Mouse (Mus musculus) heart, embryonic 10.5 days (tissue): ENCODE data around the gene Mdm2. TPM values are rescaled to one million over a fixed set of nuclear protein-coding genes. Genes with fewer than 3 reads are reported as not detected.
A peak's percentile ranks its signal among the peaks of the same experiment; 100 is the strongest.
"Not testable (repeated sequence)": the region's sequence is repeated elsewhere in the genome, so short reads cannot be mapped to it uniquely, and the experiment has no call there.

ENCODE experiments used
- DNase-seq: peaks from one replicate; pipeline ENCODE4 v3.0.0-alpha.2; 2017; ENCODE audit warnings: low spot score
- H3K27ac ChIP-seq: fragments of 300-500 bp; sonication (generic); 2 replicates; pipeline ENCODE4 v1.5.1; 2016; ENCODE audit warnings: mild to moderate bottlenecking
- H3K27me3 ChIP-seq: fragments of 300-500 bp; sonication (generic); 2 replicates; pipeline ENCODE4 v1.6.1; 2016; ENCODE audit warnings: mild to moderate bottlenecking; ENCODE audit not compliant: poor library complexity, insufficient read depth, severe bottlenecking
- H3K36me3 ChIP-seq: fragments of 300-500 bp; sonication (generic); 2 replicates; pipeline ENCODE4 v1.6.1; 2016; ENCODE audit warnings: mild to moderate bottlenecking, moderate library complexity
- H3K4me1 ChIP-seq: fragments of 300-500 bp; sonication (generic); 2 replicates; pipeline ENCODE4 v1.6.1; 2016; ENCODE audit warnings: mild to moderate bottlenecking
- H3K4me3 ChIP-seq: fragments of 300-500 bp; sonication (generic); 2 replicates; pipeline ENCODE4 v1.5.1; 2016; ENCODE audit warnings: mild to moderate bottlenecking, moderate library complexity
- H3K9me3 ChIP-seq: fragments of 300-500 bp; sonication (generic); 2 replicates; pipeline ENCODE4 v1.6.1; 2016; ENCODE audit warnings: mild to moderate bottlenecking, moderate library complexity
- WGBS: fragments of 180-500 bp; shearing (Covaris S2); methylation state at CpG from one replicate; pipeline ENCODE4 v1.1.7; 2016; 5-methylcytosine and 5-hydroxymethylcytosine counted together
- polyA plus RNA-seq: library from polyadenylated mRNA; unstranded; fragments of >200 nt; fragmentation: Nextera tagmentation; extraction: Ambion mirVana; gene quantifications from 2 replicates; pipeline ENCODE4 v1.2.1, GENCODE M21; 2016

Mdm2 gene
- polyA plus RNA-seq, 1 experiment from 2014 or later: 56.4 TPM

- no peak overlapping the region for H3K4me3 ChIP-seq
- H3K36me3 ChIP-seq: peaks cover 84% of the 10 kb centered on the region
- WGBS: 97% methylated on average over 5 of the region's 5 CpGs
Observed at GRCm38 (mm10) chr10:117752851-117753647, 42.5 kb upstream of the Mdm2 start.

DNA sequence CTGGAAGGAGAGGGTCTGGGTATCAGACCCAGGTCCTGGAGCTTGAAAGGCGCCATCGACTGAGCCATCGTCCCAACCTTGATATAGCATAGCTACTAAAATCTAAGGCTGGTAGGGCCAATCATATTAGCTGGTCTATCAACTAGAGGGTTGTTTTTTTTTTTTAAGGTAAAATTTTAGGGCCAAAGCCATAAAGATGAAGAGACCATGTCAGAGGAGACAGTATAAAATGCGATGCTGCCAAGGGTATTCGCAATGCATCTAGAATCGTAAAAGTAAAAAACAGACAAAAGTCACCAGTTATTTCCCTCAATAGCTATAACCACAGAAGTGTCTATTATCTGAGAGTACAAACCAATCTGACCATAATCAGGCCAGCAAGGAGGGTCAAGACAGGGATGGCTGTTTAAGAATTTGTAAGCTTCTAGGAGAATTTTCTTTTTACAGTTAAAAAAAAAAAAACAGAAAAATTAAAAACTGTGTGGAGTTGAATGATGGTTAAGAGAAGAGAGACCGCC, 41.8 kb upstream of the Mdm2 start:
- 96% methylated on average over 7 of the region's 7 CpGs for WGBS
- no peaks in the 10 kb centered on the region for H3K9me3 ChIP-seq
- H3K36me3 ChIP-seq: peaks cover 77% of the 10 kb centered on the region
- peaks cover 2% of the 10 kb centered on the region; the same call in 1 of the 2 replicates for H3K4me1 ChIP-seq
- H3K27ac ChIP-seq: no peak overlapping the region
- no peaks in the 10 kb centered on the region for H3K27me3 ChIP-seq
- no peak for DNase-seq
- no peak overlapping the region for H3K4me3 ChIP-seq

More at GRCm38 (mm10) chr10:117752851-117753647, 42.5 kb upstream of the Mdm2 start:
- DNase-seq: no peak
- H3K9me3 ChIP-seq: no peaks in the 10 kb centered on the region
- peaks cover 2% of the 10 kb centered on the region; the same call in 1 of the 2 replicates for H3K4me1 ChIP-seq
- H3K27me3 ChIP-seq: no peaks in the 10 kb centered on the region
- no peak overlapping the region for H3K27ac ChIP-seq

- H3K4me1 ChIP-seq: peaks cover 2% of the 10 kb centered on the region; the same call in 1 of the 2 replicates
- DNase-seq: no peak
- WGBS: 92% methylated on average over 6 of the region's 6 CpGs
- H3K27ac ChIP-seq: no peak overlapping the region
- H3K4me3 ChIP-seq: no peak overlapping the region
- H3K27me3 ChIP-seq: no peaks in the 10 kb centered on the region
- no peaks in the 10 kb centered on the region for H3K9me3 ChIP-seq
- peaks cover 71% of the 10 kb centered on the region for H3K36me3 ChIP-seq
Observed at GRCm38 (mm10) chr10:117751744-117752143, 41.2 kb upstream of the Mdm2 start.

DNA sequence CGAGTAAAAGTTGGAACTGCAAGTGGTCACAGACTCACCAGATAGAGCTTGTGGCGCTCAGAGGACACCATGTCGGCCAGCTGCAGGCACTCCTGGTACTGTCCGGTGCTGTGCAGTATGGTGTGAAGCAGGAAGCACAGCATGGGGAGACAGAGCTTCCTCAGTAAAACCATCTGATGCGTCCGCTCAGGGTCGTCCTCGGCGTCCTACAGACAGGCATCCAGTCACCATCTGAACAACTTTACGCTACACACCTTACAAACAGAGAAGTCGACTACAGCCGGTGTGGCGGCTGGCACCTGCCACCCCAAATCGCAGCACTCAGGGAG, 40.7 kb upstream of the Mdm2 start:
- 95% methylated on average over 14 of the region's 14 CpGs for WGBS
- H3K27ac ChIP-seq: no peak overlapping the region
- peaks cover 66% of the 10 kb centered on the region for H3K36me3 ChIP-seq

GRCm38 (mm10) chr10:117750529-117751281, 40.1 kb upstream of the Mdm2 start:
- DNase-seq: no peak
- Histone ChIP-seq H3K4me3 (no peak overlapping the region), H3K27ac (no peak overlapping the region), H3K36me3 (peaks cover 60% of the 10 kb centered on the region), H3K4me1 (peaks cover 2% of the 10 kb centered on the region; the same call in 1 of the 2 replicates), H3K9me3 (no peaks in the 10 kb centered on the region), H3K27me3 (no peaks in the 10 kb centered on the region)
- 94% methylated on average over 5 of the region's 5 CpGs for WGBS

More for the DNA sequence above, 40.7 kb upstream of the Mdm2 start:
- H3K4me3 ChIP-seq: no peak overlapping the region
- no peaks in the 10 kb centered on the region for H3K9me3 ChIP-seq
- no peak for DNase-seq
- peaks cover 2% of the 10 kb centered on the region; the same call in 1 of the 2 replicates for H3K4me1 ChIP-seq
- H3K27me3 ChIP-seq: no peaks in the 10 kb centered on the region

GRCm38 (mm10) chr10:117749787-117750343, 39.3 kb upstream of the Mdm2 start:
- Histone ChIP-seq H3K4me1 (peaks cover 9% of the 10 kb centered on the region), H3K27ac (no peak overlapping the region), H3K36me3 (peaks cover 52% of the 10 kb centered on the region), H3K9me3 (no peaks in the 10 kb centered on the region), H3K4me3 (no peak overlapping the region), H3K27me3 (no peaks in the 10 kb centered on the region)
- no peak for DNase-seq
- 93% methylated on average over 14 of the region's 14 CpGs for WGBS

- Histone ChIP-seq H3K9me3 (no peaks in the 10 kb centered on the region), H3K27ac (no peak overlapping the region), H3K27me3 (no peaks in the 10 kb centered on the region), H3K36me3 (peaks cover 46% of the 10 kb centered on the region), H3K4me1 (peaks cover 10% of the 10 kb centered on the region), H3K4me3 (no peak overlapping the region)
- WGBS: 97% methylated on average over 10 of the region's 10 CpGs
- DNase-seq: no peak
Observed at GRCm38 (mm10) chr10:117749050-117749686, 38.6 kb upstream of the Mdm2 start.

GRCm38 (mm10) chr10:117748276-117749049, 37.9 kb upstream of the Mdm2 start:
- Histone ChIP-seq H3K9me3 (no peaks in the 10 kb centered on the region), H3K36me3 (peaks cover 46% of the 10 kb centered on the region), H3K4me1 (peaks cover 10% of the 10 kb centered on the region), H3K4me3 (no peak overlapping the region), H3K27ac (no peak overlapping the region), H3K27me3 (no peaks in the 10 kb centered on the region)
- 83% methylated on average over 10 of the region's 10 CpGs for WGBS
- no peak for DNase-seq

GRCm38 (mm10) chr10:117747711-117748110, 37.2 kb upstream of the Mdm2 start:
- peaks cover 41% of the 10 kb centered on the region for H3K36me3 ChIP-seq
- no peaks in the 10 kb centered on the region for H3K9me3 ChIP-seq
- H3K4me3 ChIP-seq: no peak overlapping the region
- H3K4me1 ChIP-seq: peaks cover 10% of the 10 kb centered on the region
- no peak for DNase-seq
- no peaks in the 10 kb centered on the region for H3K27me3 ChIP-seq
- H3K27ac ChIP-seq: no peak overlapping the region
- 87% methylated on average over 7 of the region's 7 CpGs for WGBS

- H3K4me1 ChIP-seq: peaks cover 10% of the 10 kb centered on the region
- peaks cover 35% of the 10 kb centered on the region for H3K36me3 ChIP-seq
- H3K4me3 ChIP-seq: peak within 1 kb of the TSS; percentile 65
- peak; percentile 96 for DNase-seq
- H3K27me3 ChIP-seq: no peaks in the 10 kb centered on the region
- H3K27ac ChIP-seq: peak within 1 kb of the TSS; percentile 87
- WGBS: 12% methylated on average over 46 of the region's 46 CpGs
- no peaks in the 10 kb centered on the region for H3K9me3 ChIP-seq
Observed at GRCm38 (mm10) chr10:117746297-117746883, 35.8 kb upstream of the Mdm2 start, which contains the start of gene Slc35e3. Gene Slc35e3, minus strand, starts transcription at chr10:117746365.

DNA sequence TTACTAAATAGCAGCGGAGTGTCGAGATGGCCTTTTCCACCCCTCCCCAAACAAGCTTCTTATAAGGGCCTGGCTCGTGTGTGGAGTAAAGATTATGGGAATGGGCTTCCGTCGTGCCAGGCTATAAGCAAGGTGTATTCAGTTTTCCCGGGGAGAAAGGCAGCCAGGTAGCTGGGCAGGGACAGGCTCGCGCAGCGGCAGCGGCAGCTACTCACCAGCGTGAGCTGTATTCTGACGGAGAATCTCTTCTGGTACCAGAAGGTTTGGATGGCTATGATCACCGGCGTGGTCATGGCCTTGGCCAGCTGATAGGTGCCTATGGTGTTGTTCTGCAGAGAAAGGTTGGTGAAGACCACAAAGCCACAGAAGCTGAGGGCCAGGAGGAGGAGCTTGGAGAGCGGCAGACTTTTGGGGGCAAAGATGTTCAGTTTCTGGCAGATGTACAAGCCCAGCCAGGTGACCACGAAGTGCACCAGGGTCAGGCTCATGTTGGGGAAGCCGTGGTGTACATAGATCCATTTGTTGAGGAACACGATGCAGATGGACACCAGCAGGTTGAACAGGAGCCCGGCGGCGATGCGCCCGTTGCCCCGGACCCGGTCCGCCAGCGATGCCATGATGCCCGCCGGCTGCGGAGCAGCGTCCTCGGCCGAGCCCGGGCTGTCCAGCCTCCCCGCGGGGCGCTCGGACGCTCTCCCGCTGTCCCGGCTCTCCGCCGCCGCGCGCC, 35.2 kb upstream of the Mdm2 start:
- not testable (repeated sequence) for H3K4me1 ChIP-seq, H3K27me3 ChIP-seq, DNase-seq, H3K9me3 ChIP-seq
- under 1% methylated on average over 23 of the region's 46 CpGs for WGBS
- Histone ChIP-seq H3K27ac (peak overlapping the region; percentile 87), H3K36me3 (peaks cover 31% of the 10 kb centered on the region), H3K4me3 (peak overlapping the region; percentile 65)
